ENCODE assay signal across 23 mouse cellular contexts in genomic region chr5:43806340-43806739, GRCm38 (mm10). TPM values are rescaled to one million over a fixed set of nuclear protein-coding genes. Genes with fewer than 3 reads are reported as not detected.
"Had no signal": no experiment of that assay in that cellular context is flagged by ENCODE, and none has a peak within 500 bp of the region (broad histone marks: within the 10 kb centered on the region; RNA-seq: fewer than 3 reads in every experiment).

No protein-coding gene starts in this region.

- ATAC-seq: hindbrain, postnatal 0 days; liver, embryonic 12.5 days had no signal

- DNase-seq: gastrocnemius, postnatal 14 days; gastrocnemius, postnatal 36 days; heart, adult 18-20 months; heart, postnatal 14 days; heart, postnatal 36 days; kidney, adult 18-20 months; kidney, adult 8-10 months; kidney, postnatal 10 days; kidney, postnatal 36 days; layer of hippocampus, adult 9-11 months; layer of hippocampus, postnatal 36 days; left cerebral cortex, postnatal 4 days had no signal

- H3K9me3 ChIP-seq: heart, embryonic 10.5 days; heart, embryonic 13.5 days; heart, embryonic 15.5 days; hindbrain, embryonic 12.5 days; hindbrain, embryonic 15.5 days; limb, embryonic 13.5 days; limb, embryonic 15.5 days; liver, embryonic 12.5 days had no signal

- H3K27me3 ChIP-seq: heart, embryonic 13.5 days; heart, embryonic 15.5 days; hindbrain, embryonic 12.5 days; hindbrain, embryonic 15.5 days; limb, embryonic 13.5 days; limb, embryonic 15.5 days had no signal

- H3K9ac ChIP-seq: heart, embryonic 13.5 days; heart, embryonic 15.5 days; hindbrain, embryonic 12.5 days; hindbrain, embryonic 15.5 days; limb, embryonic 13.5 days; limb, embryonic 15.5 days; liver, embryonic 12.5 days; liver, embryonic 14.5 days had no signal

- H3K27ac ChIP-seq: heart, embryonic 10.5 days; heart, embryonic 13.5 days; heart, embryonic 15.5 days; hindbrain, embryonic 12.5 days; hindbrain, embryonic 15.5 days; hindbrain, postnatal 0 days; limb, embryonic 13.5 days; limb, embryonic 15.5 days; liver, embryonic 12.5 days; liver, embryonic 14.5 days had no signal

- H3K36me3 ChIP-seq: heart, embryonic 10.5 days; heart, embryonic 13.5 days; heart, embryonic 15.5 days; hindbrain, embryonic 12.5 days; hindbrain, embryonic 15.5 days; limb, embryonic 13.5 days; limb, embryonic 15.5 days; liver, embryonic 12.5 days had no signal

- H3K4me3 ChIP-seq: heart, embryonic 10.5 days; heart, embryonic 13.5 days; heart, embryonic 15.5 days; hindbrain, embryonic 12.5 days; hindbrain, embryonic 15.5 days; limb, embryonic 13.5 days; limb, embryonic 15.5 days; liver, embryonic 12.5 days had no signal

- H3K4me1 ChIP-seq: heart, embryonic 10.5 days had no signal

- H3K4me2 ChIP-seq: heart, embryonic 13.5 days; heart, embryonic 15.5 days; hindbrain, embryonic 12.5 days; hindbrain, embryonic 15.5 days; limb, embryonic 13.5 days; limb, embryonic 15.5 days; liver, embryonic 12.5 days had no signal

RNA-seq across cellular contexts. Expression of gene Bst1, which starts 12.3 kb away (rescaled TPM):
- polyA plus RNA-seq: limb, embryonic 11.5 days had no signal
